Mouse (Mus musculus): ENCODE results near the gene Wdr43. TPM values are rescaled to one million over a fixed set of nuclear protein-coding genes. Genes with fewer than 3 reads are reported as not detected.
"Not testable (repeated sequence)": the region's sequence is repeated elsewhere in the genome, so short reads cannot be mapped to it uniquely, and the experiment has no call there.

Gene Wdr43
- total RNA-seq (2015; ENCODE audit: low replicate concordance): 29.9 and 44.9 TPM in 2 replicates
- total RNA-seq (2017; ENCODE audit: low replicate concordance): 28.5 and 45.3 TPM in 2 replicates

DNA sequence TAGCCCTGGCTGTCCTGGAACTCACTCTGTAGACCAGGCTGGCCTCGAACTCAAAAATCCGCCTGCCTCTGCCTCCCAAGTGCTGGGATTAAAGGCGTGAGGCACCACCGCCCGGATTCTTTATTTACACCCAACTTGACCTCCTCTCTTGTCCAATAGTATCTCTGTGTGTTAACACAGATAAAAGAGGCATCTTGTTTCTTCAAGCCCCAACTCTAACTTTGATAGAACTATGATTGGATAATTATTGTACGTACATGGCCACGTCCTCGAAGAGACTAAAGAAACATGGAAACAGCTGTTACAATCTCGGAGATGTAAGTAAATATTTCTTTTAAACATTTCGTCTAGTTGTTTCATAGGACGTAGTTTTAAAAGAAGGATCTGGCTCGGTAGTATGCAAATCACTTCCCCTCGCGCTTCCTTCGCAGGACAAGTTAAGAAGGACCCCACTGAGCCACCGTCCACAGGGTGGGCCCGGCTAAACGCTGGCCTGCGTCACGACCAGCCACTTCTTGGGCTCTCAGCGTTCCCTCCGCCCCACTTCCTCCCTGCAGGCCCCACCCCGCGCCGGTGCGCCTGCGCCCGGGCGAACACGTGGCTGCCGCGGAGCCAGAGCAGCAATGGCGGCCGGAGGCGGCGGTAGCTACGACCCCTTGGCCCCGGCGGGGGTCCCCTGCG lies at the start of gene Wdr43:
Gene Wdr43, plus strand, starts transcription at position 258 of the 681 bp plus-strand sequence.
- ATAC-seq (replicated peaks; ENCODE audit: low FRiP score, poor library complexity, severe bottlenecking): peak; percentile 98

DNA sequence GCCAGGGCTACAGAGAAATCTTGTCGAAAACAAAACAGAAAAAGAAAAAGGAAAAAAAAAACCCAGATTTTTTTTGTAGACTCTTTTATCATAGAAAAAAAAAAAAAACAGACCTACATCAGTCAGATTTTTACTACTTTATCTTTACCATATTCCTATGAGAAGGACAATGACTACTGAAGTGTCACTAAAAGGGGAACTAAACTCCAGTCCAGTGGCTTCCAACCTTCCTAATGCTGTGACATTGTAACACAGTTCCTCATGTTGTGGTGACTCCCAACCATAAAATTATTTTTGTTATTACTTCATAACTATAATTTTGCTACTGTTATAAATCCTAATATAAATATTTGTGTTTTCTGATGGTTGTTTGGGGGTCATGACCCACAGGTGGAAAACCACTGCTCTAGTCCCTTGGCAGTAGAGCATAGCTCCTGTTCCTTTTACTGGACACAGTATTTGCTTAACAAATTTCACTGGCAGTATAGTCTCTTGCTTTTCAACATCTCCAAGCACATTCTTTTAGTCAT lies 36.5 kb upstream of the Wdr43 start:
- no peak for ATAC-seq (replicated peaks; ENCODE audit: low FRiP score, poor library complexity, severe bottlenecking)

DNA sequence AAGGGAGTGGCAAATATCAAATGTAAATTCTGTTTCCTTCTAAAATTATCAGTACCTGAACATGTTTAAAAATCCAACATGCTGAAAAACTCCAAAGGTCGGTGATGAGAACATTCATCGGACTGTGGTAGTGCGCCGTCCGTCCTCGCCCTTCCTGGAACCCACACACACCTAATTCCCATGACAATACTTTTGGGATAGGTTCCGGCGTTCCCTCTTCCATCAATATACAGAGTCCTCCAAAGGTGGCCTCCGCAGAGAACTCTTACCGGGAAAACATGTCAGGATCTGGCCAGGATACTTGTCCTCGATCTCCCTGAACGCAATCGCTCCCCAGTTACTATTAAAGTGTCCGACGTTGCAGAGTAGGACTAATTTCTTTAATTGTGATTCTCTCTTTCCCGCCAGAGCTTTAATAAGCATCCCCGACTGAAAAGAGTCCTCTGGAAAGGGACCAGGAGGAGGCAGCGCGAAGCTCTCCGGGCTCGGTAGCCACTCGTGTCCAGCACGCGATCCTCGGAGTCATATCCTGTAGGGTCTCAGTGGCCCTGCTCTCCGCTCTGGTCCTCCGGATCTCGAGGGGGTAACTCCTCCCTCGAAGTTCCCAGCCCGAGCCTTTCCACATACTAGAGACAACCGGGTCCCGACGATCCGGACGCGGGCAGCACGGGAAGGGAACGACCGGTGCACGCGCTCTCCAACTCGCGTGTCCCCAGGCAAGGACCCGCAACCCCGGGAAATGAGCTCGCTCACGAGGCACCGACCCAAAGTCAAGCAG lies 17.6 kb upstream of the Wdr43 start:
- ATAC-seq (replicated peaks; ENCODE audit: low FRiP score, poor library complexity, severe bottlenecking): peak; percentile 62

DNA sequence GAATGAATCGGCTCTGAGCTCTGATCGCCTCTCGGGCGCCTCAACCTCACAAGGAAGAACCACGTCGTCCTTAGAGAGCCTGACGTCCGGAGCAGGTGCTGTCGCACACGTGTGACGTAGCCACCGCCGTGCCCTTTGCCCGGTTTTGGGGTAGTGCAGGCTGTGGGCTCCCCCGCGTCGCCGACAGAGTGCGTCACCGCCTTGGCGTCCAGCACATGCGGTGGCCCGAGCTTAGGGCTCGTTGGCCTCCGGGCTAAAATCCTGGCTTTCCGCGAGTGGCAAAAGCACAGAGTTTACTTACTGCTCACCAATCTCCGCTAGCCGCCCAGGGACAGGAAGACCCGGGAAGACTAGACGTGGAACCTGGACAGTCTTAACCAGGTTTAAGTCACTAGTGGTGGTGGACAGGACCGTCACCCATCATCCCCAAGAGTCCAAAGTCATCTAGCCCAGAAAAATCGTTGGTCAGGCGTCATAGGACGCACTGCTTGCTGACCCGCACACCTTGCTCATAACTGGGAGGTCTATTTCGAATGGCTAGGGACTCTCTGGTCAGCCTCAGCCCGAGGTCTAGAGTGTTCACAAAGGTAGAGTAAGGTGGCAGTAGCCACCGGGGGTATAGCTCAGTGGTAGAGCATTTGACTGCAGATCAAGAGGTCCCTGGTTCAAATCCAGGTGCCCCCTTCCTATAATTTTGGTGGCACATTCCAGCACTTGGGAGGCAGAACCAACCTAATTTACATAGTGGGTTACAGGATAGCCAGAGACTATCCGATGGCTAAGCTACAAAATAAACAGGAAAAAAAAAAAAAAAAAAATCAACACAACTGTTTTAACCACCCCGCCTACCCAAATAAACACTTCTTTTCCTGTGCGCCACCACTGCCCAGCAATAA lies 16.8 kb upstream of the Wdr43 start:
- peak; percentile 92 for ATAC-seq (replicated peaks; ENCODE audit: low FRiP score, poor library complexity, severe bottlenecking)

DNA sequence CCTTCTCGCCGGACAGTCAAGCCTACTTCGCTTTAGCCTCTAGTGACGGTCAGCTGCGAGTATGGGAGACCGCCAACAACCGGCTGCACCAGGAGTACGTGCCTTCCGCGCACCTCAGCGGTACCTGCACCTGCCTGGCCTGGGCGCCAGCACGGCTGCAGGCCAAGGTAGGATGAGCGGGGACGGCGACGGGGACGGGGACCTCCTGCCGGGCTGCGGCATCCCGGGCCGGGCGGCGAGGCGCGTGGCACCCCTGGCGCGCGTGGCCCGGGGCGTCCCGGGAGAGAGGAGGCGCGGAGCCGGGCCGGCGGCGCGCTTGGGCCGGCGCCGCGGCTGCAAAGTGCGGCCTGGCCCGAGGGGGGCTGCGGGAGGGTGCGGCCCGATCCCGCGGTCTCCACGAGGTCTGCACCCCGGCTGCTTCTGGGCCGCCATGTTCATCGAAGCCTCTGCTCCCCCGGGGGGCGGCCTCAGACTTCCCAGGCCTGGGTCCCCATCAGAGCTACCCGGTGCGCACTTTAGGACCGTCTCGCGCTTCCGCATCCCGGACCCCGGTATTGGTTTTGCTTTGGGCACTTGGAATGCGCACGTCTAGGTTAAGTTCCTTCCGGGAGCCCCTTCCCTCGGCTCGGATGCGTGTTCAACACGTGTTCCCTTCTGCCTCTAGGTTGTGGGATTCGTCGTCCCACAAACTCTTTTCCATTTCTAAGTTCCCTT lies 781 bp downstream of the Wdr43 start:
- ATAC-seq (replicated peaks; ENCODE audit: low FRiP score, poor library complexity, severe bottlenecking): no peak

GRCm38 (mm10) chr17:71617033-71617362 lies 1.3 kb downstream of the Wdr43 start:
- no peak for ATAC-seq (replicated peaks; ENCODE audit: low FRiP score, poor library complexity, severe bottlenecking)

DNA sequence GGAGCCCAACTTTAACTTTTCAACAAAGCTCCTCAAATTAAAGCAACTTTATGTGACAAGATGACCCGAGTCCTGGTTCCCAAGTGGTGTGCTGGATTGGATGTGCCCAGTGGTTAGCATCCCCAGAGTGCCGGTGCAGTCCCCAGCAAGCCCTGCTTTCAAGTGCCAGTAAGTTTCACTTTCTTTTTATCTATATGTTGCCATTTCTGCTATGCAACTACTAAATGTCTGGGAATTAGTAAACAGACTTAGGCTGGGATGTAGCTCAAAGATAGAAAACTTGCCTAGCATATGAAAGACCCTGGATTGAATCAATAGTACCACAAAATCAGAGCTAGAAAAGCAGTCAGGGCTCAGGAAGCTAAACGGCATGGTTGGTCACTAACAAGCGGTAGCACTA lies 2.3 kb downstream of the Wdr43 start:
- ATAC-seq (replicated peaks; ENCODE audit: low FRiP score, poor library complexity, severe bottlenecking): peak; percentile 63

DNA sequence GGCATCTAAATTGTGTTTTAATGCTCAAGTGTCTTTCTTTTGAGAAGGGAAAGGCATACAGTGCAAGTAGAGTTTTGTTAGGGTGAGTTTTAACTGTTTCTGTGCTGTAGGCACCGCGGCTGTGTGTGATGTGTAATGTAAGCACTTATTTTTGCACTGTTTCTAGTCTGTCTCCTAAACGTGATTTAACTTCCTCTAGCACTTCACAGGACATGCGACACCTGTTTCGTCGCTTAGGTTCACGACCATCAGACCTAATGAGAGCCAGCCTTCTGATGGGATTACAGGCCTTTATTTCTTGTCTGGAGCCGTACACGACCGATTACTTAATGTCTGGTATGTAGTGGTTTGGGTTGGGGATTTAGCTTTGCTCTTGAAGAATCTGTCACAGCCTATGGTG lies 16.1 kb downstream of the Wdr43 start:
- no peak for ATAC-seq (replicated peaks; ENCODE audit: low FRiP score, poor library complexity, severe bottlenecking)

DNA sequence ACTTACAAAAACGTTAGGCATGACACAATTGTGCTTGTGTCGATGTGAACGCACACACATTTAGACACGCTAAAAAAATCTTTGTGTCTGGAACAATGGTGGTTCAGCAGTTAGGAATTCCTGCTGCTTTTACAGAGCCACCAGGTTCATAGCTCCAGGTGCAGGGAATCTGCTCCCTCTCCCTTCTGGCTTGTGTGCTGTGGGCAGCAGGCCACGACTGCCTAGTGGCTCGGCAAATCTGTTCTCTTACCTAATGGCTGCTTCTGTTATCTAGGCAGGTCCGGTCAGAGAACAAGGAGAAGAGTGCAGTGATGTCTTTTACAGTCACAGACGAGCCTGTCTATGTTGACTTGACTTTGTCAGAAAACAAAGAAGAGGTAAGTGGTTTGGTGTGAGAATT lies 17.7 kb downstream of the Wdr43 start:
- ATAC-seq (replicated peaks; ENCODE audit: low FRiP score, poor library complexity, severe bottlenecking): no peak

- no peak for ATAC-seq (replicated peaks; ENCODE audit: low FRiP score, poor library complexity, severe bottlenecking)
Observed at GRCm38 (mm10) chr17:71636786-71637185, 21.1 kb downstream of the Wdr43 start.

GRCm38 (mm10) chr17:71637750-71638265 lies 22.1 kb downstream of the Wdr43 start:
- ATAC-seq (replicated peaks; ENCODE audit: low FRiP score, poor library complexity, severe bottlenecking): no peak

DNA sequence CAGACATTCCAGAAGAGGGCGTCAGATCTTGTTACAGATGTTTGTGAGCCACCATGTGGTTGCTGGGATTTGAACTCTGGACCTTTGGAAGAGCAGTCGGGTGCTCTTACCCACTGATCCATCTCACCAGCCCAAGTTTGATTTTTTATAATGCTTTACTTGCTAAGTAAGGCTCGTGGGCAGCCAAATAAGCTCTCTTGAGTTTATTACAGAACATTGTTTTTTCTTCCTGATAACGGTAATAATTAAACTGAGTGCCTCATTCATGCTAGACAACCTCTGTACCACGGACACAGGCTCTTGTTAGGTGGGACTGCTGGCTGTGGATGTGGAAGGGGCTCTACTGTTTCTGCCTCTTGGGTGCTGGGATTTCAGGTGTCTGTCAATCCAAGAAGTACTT lies 23.4 kb downstream of the Wdr43 start:
- ATAC-seq (replicated peaks; ENCODE audit: low FRiP score, poor library complexity, severe bottlenecking): not testable (repeated sequence)

- no peak for ATAC-seq (replicated peaks; ENCODE audit: low FRiP score, poor library complexity, severe bottlenecking)
Observed at GRCm38 (mm10) chr17:71640421-71641085, 24.9 kb downstream of the Wdr43 start.

DNA sequence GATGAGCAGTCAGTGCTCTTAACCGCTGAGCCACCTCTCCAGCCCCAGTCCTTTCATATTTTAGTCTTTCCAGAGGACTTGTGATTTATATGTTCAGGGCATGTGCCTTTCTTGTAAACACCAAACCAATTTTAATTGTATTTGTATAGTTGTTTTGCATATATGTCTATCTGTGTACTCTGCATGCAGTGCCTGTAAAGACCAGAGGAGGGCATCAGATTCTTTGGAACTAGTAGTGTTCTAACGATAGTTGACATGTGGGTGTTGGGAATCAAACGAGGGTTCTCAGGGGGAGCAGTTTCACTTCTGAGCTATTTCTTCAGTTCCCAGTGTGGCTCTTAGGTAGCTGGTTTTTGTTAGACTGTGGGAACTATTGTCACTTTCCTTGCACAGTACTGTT lies 26.5 kb downstream of the Wdr43 start:
- ATAC-seq (replicated peaks; ENCODE audit: low FRiP score, poor library complexity, severe bottlenecking): no peak

DNA sequence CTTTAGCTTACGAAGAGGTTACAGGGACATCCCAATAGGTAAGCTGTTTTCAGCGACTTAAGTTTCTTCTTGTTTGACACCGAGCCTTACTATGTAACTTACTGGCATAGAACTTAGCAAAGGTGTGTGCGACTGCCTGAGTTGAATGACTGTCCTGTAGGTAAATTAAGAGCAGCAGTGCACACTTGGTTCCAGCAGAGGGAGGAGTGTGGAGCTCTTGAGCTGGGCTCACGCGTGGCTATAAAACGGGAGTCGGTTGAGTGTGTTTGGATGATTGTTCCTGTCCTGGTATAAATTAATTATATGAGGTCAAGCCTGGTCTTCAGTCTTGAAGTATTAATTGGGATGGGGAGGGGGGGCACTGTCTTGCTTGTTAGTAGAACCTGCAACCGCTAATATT lies 34.3 kb downstream of the Wdr43 start:
- ATAC-seq (replicated peaks; ENCODE audit: low FRiP score, poor library complexity, severe bottlenecking): no peak

DNA sequence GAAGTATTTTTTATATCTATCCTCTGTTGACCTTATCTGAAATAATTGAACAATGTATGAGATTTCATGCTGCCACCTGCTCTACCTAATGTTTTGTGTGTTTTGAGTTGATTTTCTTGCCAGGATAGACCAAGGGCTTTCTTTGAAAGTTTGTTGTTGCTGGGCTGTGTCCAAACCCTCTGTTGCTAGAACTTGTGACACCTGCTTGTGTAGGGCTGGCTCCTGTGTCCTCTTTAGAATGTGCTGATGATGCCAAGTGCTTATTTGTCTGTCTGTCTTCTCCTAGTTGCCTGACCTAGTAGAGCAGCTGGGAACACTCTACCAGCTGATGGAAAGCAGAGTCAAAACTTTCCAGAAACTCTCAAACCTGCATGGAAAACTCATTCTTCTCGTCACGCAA lies 36.8 kb downstream of the Wdr43 start:
- no peak for ATAC-seq (replicated peaks; ENCODE audit: low FRiP score, poor library complexity, severe bottlenecking)

DNA sequence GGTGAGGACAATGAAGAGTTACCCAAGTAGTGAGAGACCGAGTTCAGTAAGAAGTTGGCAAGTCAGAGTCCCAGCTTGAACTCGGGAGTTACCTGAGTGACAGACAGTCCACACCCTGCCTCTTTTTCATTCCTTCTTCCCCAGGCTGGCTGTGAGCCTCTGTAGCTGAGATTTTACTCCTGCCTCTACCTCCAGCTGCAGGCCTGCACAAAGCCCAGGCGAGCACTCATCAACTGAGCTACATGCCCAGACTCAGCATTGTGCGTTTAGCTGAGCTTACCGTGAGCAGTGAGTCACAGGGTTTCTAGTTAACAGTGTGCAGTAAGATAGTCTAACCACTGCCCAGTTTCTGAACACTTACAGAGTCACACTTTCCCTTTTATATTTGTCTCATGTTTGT lies 37.2 kb downstream of the Wdr43 start:
- no peak for ATAC-seq (replicated peaks; ENCODE audit: low FRiP score, poor library complexity, severe bottlenecking)

GRCm38 (mm10) chr17:71657521-71657920 lies 41.8 kb downstream of the Wdr43 start:
- ATAC-seq (replicated peaks; ENCODE audit: low FRiP score, poor library complexity, severe bottlenecking): no peak

DNA sequence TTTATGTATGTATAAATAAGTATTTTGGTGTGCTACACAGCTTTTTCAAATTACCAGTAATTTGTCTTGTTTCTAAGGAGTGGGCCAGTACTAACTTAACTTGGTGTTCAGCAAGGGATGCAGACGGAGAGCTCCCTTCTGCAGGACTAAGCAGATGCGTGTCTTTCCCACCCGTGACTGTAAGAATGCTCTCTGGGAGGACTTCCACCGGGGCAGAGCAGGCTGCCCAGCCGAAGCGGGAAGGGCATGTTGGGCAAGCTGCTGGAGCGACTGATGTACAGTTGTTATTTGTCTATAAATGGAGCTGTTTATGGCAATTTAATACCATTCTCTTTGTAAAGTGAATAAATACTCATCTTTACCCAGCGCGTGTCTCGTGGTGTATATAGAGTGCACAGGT lies 43.0 kb downstream of the Wdr43 start:
- no peak for ATAC-seq (replicated peaks; ENCODE audit: low FRiP score, poor library complexity, severe bottlenecking)
